Mouse (Mus musculus) MEL (cell line): ENCODE results near the gene Psmb4. TPM values are rescaled to one million over a fixed set of nuclear protein-coding genes. Genes with fewer than 3 reads are reported as not detected.

Source experiments
- DNase-seq: peaks from one replicate; pipeline ENCODE4 v3.0.0; 2011; ENCODE audit warnings: low read depth, low spot score
- H3K27ac ChIP-seq: 2 replicates; pipeline ENCODE4 v1.5.1; 2012; ENCODE audit warnings: low read depth, mild to moderate bottlenecking, control low read depth, low read length, moderate library complexity; ENCODE audit not compliant: control insufficient read depth
- H3K27me3 ChIP-seq, 2 experiments: fragments of 150-350 bp in 1 of 2; sonication (generic) in 1 of 2; 2 replicates each; pipeline ENCODE4 v1.6.1; 2012; ENCODE audit warnings: low read length in 2 of 2, mild to moderate bottlenecking in 2 of 2, improper control_type of control experiment in 1 of 2, moderate library complexity in 1 of 2; ENCODE audit not compliant: insufficient read depth in 2 of 2, control insufficient read depth in 1 of 2
- H3K36me3 ChIP-seq, 2 experiments: 2 replicates each; pipeline ENCODE4 v1.6.1; 2012 to 2014; ENCODE audit warnings: low read length in 2 of 2, improper control_type of control experiment in 1 of 2, inconsistent platforms in 1 of 2, mild to moderate bottlenecking in 1 of 2; ENCODE audit not compliant: insufficient read depth in 2 of 2, control insufficient read depth in 1 of 2
- H3K4me1 ChIP-seq, 2 experiments: fragments of 150-350 bp in 1 of 2; sonication (generic) in 1 of 2; 2 replicates each; pipeline ENCODE4 v1.6.1; 2012; ENCODE audit warnings: low read length in 2 of 2, improper control_type of control experiment in 1 of 2, mild to moderate bottlenecking in 1 of 2; ENCODE audit not compliant: insufficient read depth in 2 of 2, control insufficient read depth in 1 of 2
- H3K4me3 ChIP-seq, 2 experiments: fragments of 150-350 bp in 1 of 2; sonication (generic) in 1 of 2; 2 replicates each; pipeline ENCODE4 v1.5.1; 2012; ENCODE audit warnings: low read depth in 2 of 2, low read length in 2 of 2, mild to moderate bottlenecking in 2 of 2, moderate library complexity in 2 of 2, control low read depth in 1 of 2, improper control_type of control experiment in 1 of 2; ENCODE audit not compliant: control insufficient read depth in 1 of 2, insufficient read depth in 1 of 2
- H3K79me2 ChIP-seq: 2 replicates; pipeline ENCODE4 v1.6.1; 2012; ENCODE audit warnings: mild to moderate bottlenecking, low read length, moderate library complexity; ENCODE audit not compliant: control insufficient read depth, poor library complexity, insufficient read depth
- H3K9ac ChIP-seq: 2 replicates; pipeline ENCODE4 v1.6.1; 2012; ENCODE audit warnings: low read depth, mild to moderate bottlenecking, control low read depth, low read length, moderate library complexity; ENCODE audit not compliant: control insufficient read depth, poor library complexity, severe bottlenecking
- H3K9me3 ChIP-seq: fragments of 150-350 bp; sonication (generic); replicated peaks from 2 replicates; pipeline ENCODE4 v1.6.1; 2012; ENCODE audit warnings: mild to moderate bottlenecking, low read length, improper control_type of control experiment, moderate library complexity; ENCODE audit not compliant: insufficient read depth
- BHLHE40 ChIP-seq: IDR thresholded peaks from 2 replicates; pipeline ENCODE4 v1.6.1; 2012; ENCODE audit warnings: low read depth, mild to moderate bottlenecking, inconsistent platforms, low read length, improper control_type of control experiment, borderline replicate concordance
- CTCF ChIP-seq, 3 experiments: IDR thresholded peaks in 2 of 3; conservative IDR thresholded peaks in 1 of 3; 2 replicates each; pipeline ENCODE4 v1.5.1; 2011 to 2012; ENCODE audit warnings: low read length in 3 of 3, low read depth in 2 of 3, mild to moderate bottlenecking in 2 of 3, improper control_type of control experiment in 1 of 3, inconsistent platforms in 1 of 3, mixed read lengths in 1 of 3, moderate library complexity in 1 of 3; ENCODE audit not compliant: control insufficient read depth in 1 of 3, insufficient read depth in 1 of 3, poor library complexity in 1 of 3, severe bottlenecking in 1 of 3
- ELF1 ChIP-seq: IDR thresholded peaks from 2 replicates; pipeline ENCODE4 v1.6.1; 2014; ENCODE audit warnings: low read depth, mild to moderate bottlenecking, inconsistent platforms, low read length, improper control_type of control experiment, moderate library complexity
- EP300 ChIP-seq, 2 experiments: IDR thresholded peaks; 2 replicates each; pipeline ENCODE4 v1.6.1; 2011; ENCODE audit warnings: improper control_type of control experiment in 2 of 2, low read length in 2 of 2, low read depth in 1 of 2, mild to moderate bottlenecking in 1 of 2
- ETS1 ChIP-seq: IDR thresholded peaks from 2 replicates; pipeline ENCODE4 v1.6.1; 2012; ENCODE audit warnings: low read depth, mild to moderate bottlenecking, inconsistent platforms, low read length, improper control_type of control experiment, moderate library complexity
- GABPA ChIP-seq: IDR thresholded peaks from 2 replicates; pipeline ENCODE4 v1.6.1; 2012; ENCODE audit warnings: low read depth, mild to moderate bottlenecking, inconsistent platforms, low read length, improper control_type of control experiment, moderate library complexity
- GATA1 ChIP-seq: IDR thresholded peaks from 2 replicates; pipeline ENCODE4 v1.6.1; 2011; ENCODE audit warnings: low read depth, low read length, improper control_type of control experiment
- HCFC1 ChIP-seq: IDR thresholded peaks from 2 replicates; pipeline ENCODE4 v1.6.1; 2012; ENCODE audit warnings: low read depth, mild to moderate bottlenecking, inconsistent platforms, low read length, improper control_type of control experiment, moderate library complexity
- JUND ChIP-seq: IDR thresholded peaks from 2 replicates; pipeline ENCODE4 v1.6.1; 2011; ENCODE audit warnings: low read depth, mild to moderate bottlenecking, improper control_type of control experiment, low read length
- MAFK ChIP-seq: IDR thresholded peaks from 2 replicates; pipeline ENCODE4 v1.6.1; 2011; ENCODE audit warnings: low read depth, mild to moderate bottlenecking, low read length, improper control_type of control experiment, borderline replicate concordance
- MAZ ChIP-seq: IDR thresholded peaks from 2 replicates; pipeline ENCODE4 v1.6.1; 2012; ENCODE audit warnings: low read depth, mild to moderate bottlenecking, inconsistent platforms, low read length, improper control_type of control experiment
- RAD21 ChIP-seq: IDR thresholded peaks from 2 replicates; pipeline ENCODE4 v1.6.1; 2011; ENCODE audit warnings: mild to moderate bottlenecking, low read depth, low read length, improper control_type of control experiment
- RCOR1 ChIP-seq: IDR thresholded peaks from 2 replicates; pipeline ENCODE4 v1.6.1; 2012; ENCODE audit warnings: low read depth, mild to moderate bottlenecking, inconsistent platforms, low read length, improper control_type of control experiment
- TAL1 ChIP-seq: IDR thresholded peaks from 2 replicates; pipeline ENCODE4 v1.6.1; 2012; ENCODE audit warnings: mild to moderate bottlenecking, inconsistent platforms, low read length, moderate library complexity, mixed read lengths
- TBP ChIP-seq: IDR thresholded peaks from 2 replicates; pipeline ENCODE4 v1.8.0; 2011; ENCODE audit warnings: low read depth, low read length, improper control_type of control experiment
- ZNF384 ChIP-seq: IDR thresholded peaks from 2 replicates; pipeline ENCODE4 v1.6.1; 2012; ENCODE audit warnings: low read depth, mild to moderate bottlenecking, inconsistent platforms, low read length, improper control_type of control experiment
- polyA plus RNA-seq, 2 experiments: library from polyadenylated mRNA; stranded (reverse) in 1 of 2; unstranded in 1 of 2; fragments of >175 nt in 1 of 2; fragments of >200 nt in 1 of 2; gene quantifications; 2 replicates each; pipeline versions ENCODE4 v1.2.1 to v1.2.4; 2012; ENCODE audit warnings: low replicate concordance in 2 of 2, low read depth in 1 of 2; ENCODE audit not compliant: insufficient read length in 2 of 2, insufficient read depth in 1 of 2, missing spikeins in 1 of 2
- total RNA-seq: library from RNA; depleted of rRNA; stranded (reverse); fragments of 300-350 nt; gene quantifications from 2 replicates; pipeline ENCODE4 v1.2.3, GENCODE M21; 2012

The Psmb4 gene
- total and polyA plus RNA-seq, 3 experiments = 826 to 964 (median 890) TPM

GRCm38 (mm10) chr3:94847382-94847781, 39.4 kb downstream of the Psmb4 start:
- Histone ChIP-seq H3K4me3 (no peak overlapping the region), H3K79me2 (peaks cover 44% of the 10 kb centered on the region), H3K9ac (no peak overlapping the region), H3K9me3 (no peaks in the 10 kb centered on the region), H3K27ac (no peak overlapping the region), H3K36me3 (peaks cover 0 to 39% of the 10 kb centered on the region in 2 experiments; a peak in 3 of 4 replicates), H3K27me3 (no peaks in the 10 kb centered on the region), H3K4me1 (peaks cover 15 to 34% of the 10 kb centered on the region in 2 experiments)
- TF ChIP-seq MAFK (peak; percentile 34; the same call in 1 of the 2 replicates), EP300 (IDR thresholded peaks at IDR 0.05; ENCODE audit: low read depth in 1 of 2, low read length in 2 of 2) (peak; percentile 16 to 37; a peak in 2 of 4 replicates), TBP (peak; percentile 68; the same call in 1 of the 2 replicates), JUND (no peak), BHLHE40 (no peak), GATA1 (peak; percentile 46; the same call in 1 of the 2 replicates), RAD21 (no peak), MAZ (no peak), ZNF384 (no peak)
- peak; percentile 52 for DNase-seq

GRCm38 (mm10) chr3:94839101-94839500, 47.7 kb downstream of the Psmb4 start:
- peak overlapping the region in 1 of 2 experiments; percentile 45; a peak in 1 of 4 replicates for H3K4me3 ChIP-seq

GRCm38 (mm10) chr3:94838631-94839030, 48.1 kb downstream of the Psmb4 start:
- Histone ChIP-seq H3K79me2 (peaks cover 43% of the 10 kb centered on the region), H3K4me3 (peak overlapping the region; percentile 45 to 62)
- DNase-seq = peak; percentile 58

More at GRCm38 (mm10) chr3:94839101-94839500, 47.7 kb downstream of the Psmb4 start:
- Histone ChIP-seq H3K36me3 (peaks cover 0 to 16% of the 10 kb centered on the region in 2 experiments; a peak in 2 of 4 replicates), H3K27ac (no peak overlapping the region), H3K4me1 (peaks cover 7 to 13% of the 10 kb centered on the region in 2 experiments), H3K9ac (no peak overlapping the region), H3K27me3 (no peaks in the 10 kb centered on the region), H3K9me3 (no peaks in the 10 kb centered on the region), H3K79me2 (peaks cover 47% of the 10 kb centered on the region)
- TF ChIP-seq ELF1 = no peak
- no peak for TF ChIP-seq CTCF (IDR thresholded peaks at IDR 0.05 in 2 of 3, conservative IDR thresholded peaks at IDR 0.05 in 1 of 3; ENCODE audit: control insufficient read depth in 1 of 3, insufficient read depth in 1 of 3, low read depth in 2 of 3, low read length in 3 of 3, poor library complexity in 1 of 3, severe bottlenecking in 1 of 3)
- TF ChIP-seq RAD21 = no peak
- TF ChIP-seq EP300 (IDR thresholded peaks at IDR 0.05; ENCODE audit: low read depth in 1 of 2, low read length in 2 of 2) = peak in 1 of 2 experiments; percentile 11; a peak in 1 of 4 replicates
- TF ChIP-seq GABPA = no peak
- TF ChIP-seq RCOR1 = peak; percentile 15; the same call in 1 of the 2 replicates
- TF ChIP-seq ETS1 = 0 out of 2 replicates have a peak, but pooled peaks have one; percentile 3
- TF ChIP-seq TAL1 = peak; percentile 44
- peak; percentile 53 for DNase-seq

More at GRCm38 (mm10) chr3:94838631-94839030, 48.1 kb downstream of the Psmb4 start:
- 0 out of 2 replicates have a peak, but pooled peaks have one; percentile 0 for TF ChIP-seq GATA1
- TF ChIP-seq ZNF384 = no peak; the same call in 1 of the 2 replicates
- 0 out of 2 replicates have a peak, but pooled peaks have one; percentile 5 for TF ChIP-seq ETS1
- TF ChIP-seq ELF1 = no peak
- TF ChIP-seq HCFC1 = no peak
- TF ChIP-seq, all 39 proteins: peak for 2
- H3K9me3 ChIP-seq = no peaks in the 10 kb centered on the region
- peak overlapping the region; percentile 40 for H3K27ac ChIP-seq
- peak overlapping the region; percentile 46 for H3K9ac ChIP-seq
- no peaks in the 10 kb centered on the region for H3K27me3 ChIP-seq
- peaks cover 0 to 16% of the 10 kb centered on the region in 2 experiments; a peak in 2 of 4 replicates for H3K36me3 ChIP-seq
- H3K4me1 ChIP-seq = peaks cover 7 to 13% of the 10 kb centered on the region in 2 experiments
